Mouse (Mus musculus) C2C12 (cell line): ENCODE measurements around the gene Hist1h4j.

Experiments
- CEBPB ChIP-seq: IDR thresholded peaks from one replicate; pipeline ENCODE4 v1.6.1; 2011; ENCODE audit warnings: low read depth, mild to moderate bottlenecking, control low read depth, moderate library complexity
- CTCF ChIP-seq: IDR thresholded peaks from one replicate; pipeline ENCODE4 v1.5.1; 2011; ENCODE audit not compliant: control insufficient read depth, insufficient read depth, insufficient read length
- FOSL1 ChIP-seq: IDR thresholded peaks from one replicate; pipeline ENCODE4 v1.8.0; 2011; ENCODE audit warnings: mild to moderate bottlenecking, low read length; ENCODE audit not compliant: poor library complexity, insufficient read depth, severe bottlenecking
- MAX ChIP-seq: IDR thresholded peaks from one replicate; pipeline ENCODE4 v1.6.1; 2011; ENCODE audit warnings: mild to moderate bottlenecking, control low read depth
- MYOD1 ChIP-seq: IDR thresholded peaks from one replicate; pipeline ENCODE4 v1.6.1; 2011; ENCODE audit warnings: low read depth; ENCODE audit not compliant: control insufficient read depth, insufficient read length
- MYOG ChIP-seq: IDR thresholded peaks from one replicate; pipeline ENCODE4 v1.6.1; 2011; ENCODE audit not compliant: control insufficient read depth, insufficient read length; ENCODE audit errors: extremely low read depth
- USF1 ChIP-seq: IDR thresholded peaks from one replicate; pipeline ENCODE4 v1.6.1; 2011; ENCODE audit warnings: low read depth, mild to moderate bottlenecking, control low read depth, moderate library complexity

- TF ChIP-seq MYOG (no peak), CTCF (no peak), CEBPB (no peak), MAX (no peak), FOSL1 (no peak), MYOD1 (no peak), USF1 (no peak)
Observed at GRCm38 (mm10) chr13:21711698-21712097, 23.2 kb upstream of the Hist1h4j start.
